Comparison of ENCODE assay signal across 8 mouse cellular contexts in genomic region chr1:57205198-57205987, GRCm38 (mm10).
A peak's percentile ranks its signal among the peaks of the same experiment; 100 is the strongest.
DNase-seq lines count a peak whose midpoint lies in the region; ATAC-seq lines count a peak whose summit lies in the region.

No protein-coding gene starts in this region.

- DNase-seq in heart, adult 11 months = peak; percentile 72
- no peak for DNase-seq in heart, embryonic 10.5 days (ENCODE audit: low spot score)
- peak; percentile 89 for DNase-seq in embryo, embryonic 10.5 days (ENCODE audit: low spot score)
- DNase-seq in kidney, adult 11 months = peak; percentile 29
- DNase-seq in left cerebral cortex, postnatal 36 days (ENCODE audit: low spot score in 2 of 2) = peak; percentile 65 to 77

- H3K27ac ChIP-seq in heart, embryonic 10.5 days = no peak overlapping the region
- H3K27ac ChIP-seq in midbrain, embryonic 16.5 days (ENCODE audit: low read length) = no peak overlapping the region
- H3K27ac ChIP-seq in stomach, embryonic 15.5 days = no peak overlapping the region

- peak overlapping the region; percentile 54 for H3K4me2 ChIP-seq in midbrain, embryonic 16.5 days (ENCODE audit: low read length)
- peak overlapping the region; percentile 40 for H3K4me2 ChIP-seq in stomach, embryonic 15.5 days

- intact Hi-C loops in left cerebral cortex, postnatal 36 days (cut with DNase I) = loop anchor here (2.0 to 5.0 kb wide), 4 partner anchors 62 to 1315 kb away; partner anchors contain the start of gene Satb2

- no peaks in the 10 kb centered on the region for H3K36me3 ChIP-seq in heart, embryonic 10.5 days
- no peaks in the 10 kb centered on the region for H3K36me3 ChIP-seq in midbrain, embryonic 16.5 days (ENCODE audit: control insufficient read depth, insufficient read depth, low read length)
- no peaks in the 10 kb centered on the region for H3K36me3 ChIP-seq in stomach, embryonic 15.5 days

- H3K4me3 ChIP-seq in heart, embryonic 10.5 days = no peak overlapping the region
- peak overlapping the region; percentile 18 for H3K4me3 ChIP-seq in midbrain, embryonic 16.5 days (ENCODE audit: low read depth, low read length)
- H3K4me3 ChIP-seq in stomach, embryonic 15.5 days (replicated peaks) = no peak overlapping the region

- no peaks in the 10 kb centered on the region for H3K9me3 ChIP-seq in heart, embryonic 10.5 days
- H3K9me3 ChIP-seq in midbrain, embryonic 16.5 days (replicated peaks; ENCODE audit: control insufficient read depth, low read length, poor library complexity, severe bottlenecking) = no peaks in the 10 kb centered on the region
- no peaks in the 10 kb centered on the region for H3K9me3 ChIP-seq in stomach, embryonic 15.5 days

- ATAC-seq in granulocyte monocyte progenitor cell, adult 5-6 weeks (replicated peaks; ENCODE audit: poor library complexity, severe bottlenecking) = peak; percentile 77
- ATAC-seq in midbrain, embryonic 16.5 days = peak; percentile 83
- peak; percentile 47; the same call in 1 of the 2 replicates for ATAC-seq in stomach, embryonic 15.5 days (ENCODE audit: insufficient read depth, low FRiP score, low read depth)

- H3K4me1 ChIP-seq in heart, embryonic 10.5 days = no peaks in the 10 kb centered on the region
- peaks cover 5% of the 10 kb centered on the region; the same call in 1 of the 2 replicates for H3K4me1 ChIP-seq in midbrain, embryonic 16.5 days (ENCODE audit: control insufficient read depth, insufficient read depth, low read length)
- no peaks in the 10 kb centered on the region; the same call in 1 of the 2 replicates for H3K4me1 ChIP-seq in stomach, embryonic 15.5 days

- H3K27me3 ChIP-seq in heart, embryonic 10.5 days (ENCODE audit: insufficient read depth, poor library complexity, severe bottlenecking) = peaks cover 35% of the 10 kb centered on the region
- H3K27me3 ChIP-seq in midbrain, embryonic 16.5 days (ENCODE audit: control insufficient read depth, insufficient read depth, low read depth, low read length) = peaks cover 11% of the 10 kb centered on the region
- no peaks in the 10 kb centered on the region for H3K27me3 ChIP-seq in stomach, embryonic 15.5 days (replicated peaks)

- peak overlapping the region; percentile 35; the same call in 1 of the 2 replicates for H3K9ac ChIP-seq in midbrain, embryonic 16.5 days (ENCODE audit: low read depth, low read length)
- H3K9ac ChIP-seq in stomach, embryonic 15.5 days = no peak overlapping the region

- WGBS in heart, embryonic 10.5 days = 6% methylated on average over 9 of the region's 9 CpGs
- WGBS in midbrain, embryonic 16.5 days = 6% methylated on average over 9 of the region's 9 CpGs
- WGBS in stomach, embryonic 15.5 days = 7% methylated on average over 9 of the region's 9 CpGs
